Mouse (Mus musculus) bone marrow, adult 2 months (tissue): ENCODE data around the gene Fos.

Experiments used
- CTCF ChIP-seq: fragments of 200-500 bp; IDR thresholded peaks from 2 replicates; pipeline ENCODE4 v1.5.1; 2011; ENCODE audit warnings: low read length, control low read depth; ENCODE audit not compliant: control insufficient read depth, insufficient read depth
- POLR2A ChIP-seq: fragments of 200-500 bp; IDR thresholded peaks from 2 replicates; pipeline ENCODE4 v1.6.1; 2011; ENCODE audit warnings: low read depth, mild to moderate bottlenecking, control low read depth, low read length, borderline replicate concordance; ENCODE audit not compliant: control insufficient read depth

GRCm38 (mm10) chr12:85456966-85457505, 16.7 kb upstream of the Fos start:
- TF ChIP-seq POLR2A = no peak
- no peak for TF ChIP-seq CTCF
